Mouse (Mus musculus) MEL (cell line): ENCODE measurements around the gene Gm42688. TPM values are rescaled to one million over a fixed set of nuclear protein-coding genes. Genes with fewer than 3 reads are reported as not detected.
A peak's percentile ranks its signal among the peaks of the same experiment; 100 is the strongest.

Experiments used
- DNase-seq: peaks from one replicate; pipeline ENCODE4 v3.0.0; 2011; ENCODE audit warnings: low read depth, low spot score
- H3K27ac ChIP-seq: 2 replicates; pipeline ENCODE4 v1.5.1; 2012; ENCODE audit warnings: low read depth, mild to moderate bottlenecking, control low read depth, low read length, moderate library complexity; ENCODE audit not compliant: control insufficient read depth
- H3K27me3 ChIP-seq, 2 experiments: fragments of 150-350 bp in 1 of 2; sonication (generic) in 1 of 2; 2 replicates each; pipeline ENCODE4 v1.6.1; 2012; ENCODE audit warnings: low read length in 2 of 2, mild to moderate bottlenecking in 2 of 2, improper control_type of control experiment in 1 of 2, moderate library complexity in 1 of 2; ENCODE audit not compliant: insufficient read depth in 2 of 2, control insufficient read depth in 1 of 2
- H3K36me3 ChIP-seq, 2 experiments: 2 replicates each; pipeline ENCODE4 v1.6.1; 2012 to 2014; ENCODE audit warnings: low read length in 2 of 2, improper control_type of control experiment in 1 of 2, inconsistent platforms in 1 of 2, mild to moderate bottlenecking in 1 of 2; ENCODE audit not compliant: insufficient read depth in 2 of 2, control insufficient read depth in 1 of 2
- H3K4me1 ChIP-seq, 2 experiments: fragments of 150-350 bp in 1 of 2; sonication (generic) in 1 of 2; 2 replicates each; pipeline ENCODE4 v1.6.1; 2012; ENCODE audit warnings: low read length in 2 of 2, improper control_type of control experiment in 1 of 2, mild to moderate bottlenecking in 1 of 2; ENCODE audit not compliant: insufficient read depth in 2 of 2, control insufficient read depth in 1 of 2
- H3K4me3 ChIP-seq, 2 experiments: fragments of 150-350 bp in 1 of 2; sonication (generic) in 1 of 2; 2 replicates each; pipeline ENCODE4 v1.5.1; 2012; ENCODE audit warnings: low read depth in 2 of 2, low read length in 2 of 2, mild to moderate bottlenecking in 2 of 2, moderate library complexity in 2 of 2, control low read depth in 1 of 2, improper control_type of control experiment in 1 of 2; ENCODE audit not compliant: control insufficient read depth in 1 of 2, insufficient read depth in 1 of 2
- H3K79me2 ChIP-seq: 2 replicates; pipeline ENCODE4 v1.6.1; 2012; ENCODE audit warnings: mild to moderate bottlenecking, low read length, moderate library complexity; ENCODE audit not compliant: control insufficient read depth, poor library complexity, insufficient read depth
- H3K9ac ChIP-seq: 2 replicates; pipeline ENCODE4 v1.6.1; 2012; ENCODE audit warnings: low read depth, mild to moderate bottlenecking, control low read depth, low read length, moderate library complexity; ENCODE audit not compliant: control insufficient read depth, poor library complexity, severe bottlenecking
- H3K9me3 ChIP-seq: fragments of 150-350 bp; sonication (generic); replicated peaks from 2 replicates; pipeline ENCODE4 v1.6.1; 2012; ENCODE audit warnings: mild to moderate bottlenecking, low read length, improper control_type of control experiment, moderate library complexity; ENCODE audit not compliant: insufficient read depth
- BHLHE40 ChIP-seq: IDR thresholded peaks from 2 replicates; pipeline ENCODE4 v1.6.1; 2012; ENCODE audit warnings: low read depth, mild to moderate bottlenecking, inconsistent platforms, low read length, improper control_type of control experiment, borderline replicate concordance
- CHD2 ChIP-seq: IDR thresholded peaks from 2 replicates; pipeline ENCODE4 v1.6.1; 2011; ENCODE audit warnings: low read length, improper control_type of control experiment
- CTCF ChIP-seq, 3 experiments: IDR thresholded peaks in 2 of 3; conservative IDR thresholded peaks in 1 of 3; 2 replicates each; pipeline ENCODE4 v1.5.1; 2011 to 2012; ENCODE audit warnings: low read length in 3 of 3, low read depth in 2 of 3, mild to moderate bottlenecking in 2 of 3, improper control_type of control experiment in 1 of 3, inconsistent platforms in 1 of 3, mixed read lengths in 1 of 3, moderate library complexity in 1 of 3; ENCODE audit not compliant: control insufficient read depth in 1 of 3, insufficient read depth in 1 of 3, poor library complexity in 1 of 3, severe bottlenecking in 1 of 3
- E2F4 ChIP-seq: IDR thresholded peaks from 2 replicates; pipeline ENCODE4 v1.6.1; 2011; ENCODE audit warnings: low read depth, low read length, improper control_type of control experiment, borderline replicate concordance
- EP300 ChIP-seq, 2 experiments: IDR thresholded peaks; 2 replicates each; pipeline ENCODE4 v1.6.1; 2011; ENCODE audit warnings: improper control_type of control experiment in 2 of 2, low read length in 2 of 2, low read depth in 1 of 2, mild to moderate bottlenecking in 1 of 2
- GABPA ChIP-seq: IDR thresholded peaks from 2 replicates; pipeline ENCODE4 v1.6.1; 2012; ENCODE audit warnings: low read depth, mild to moderate bottlenecking, inconsistent platforms, low read length, improper control_type of control experiment, moderate library complexity
- GATA1 ChIP-seq: IDR thresholded peaks from 2 replicates; pipeline ENCODE4 v1.6.1; 2011; ENCODE audit warnings: low read depth, low read length, improper control_type of control experiment
- KAT2A ChIP-seq: conservative IDR thresholded peaks from 2 replicates; pipeline ENCODE4 v1.6.1; 2012; ENCODE audit warnings: low read depth, low read length, improper control_type of control experiment, inconsistent platforms
- MAX ChIP-seq: IDR thresholded peaks from 2 replicates; pipeline ENCODE4 v1.6.1; 2011; ENCODE audit warnings: low read length, improper control_type of control experiment
- MAZ ChIP-seq: IDR thresholded peaks from 2 replicates; pipeline ENCODE4 v1.6.1; 2012; ENCODE audit warnings: low read depth, mild to moderate bottlenecking, inconsistent platforms, low read length, improper control_type of control experiment
- MYB ChIP-seq: IDR thresholded peaks from 2 replicates; pipeline ENCODE4 v1.6.1; 2011; ENCODE audit warnings: mild to moderate bottlenecking, low read depth, low read length, improper control_type of control experiment
- MYC ChIP-seq: IDR thresholded peaks from 2 replicates; pipeline ENCODE4 v1.6.1; 2011; ENCODE audit warnings: low read depth, mild to moderate bottlenecking, low read length, improper control_type of control experiment, moderate library complexity
- NELFE ChIP-seq: IDR thresholded peaks from 2 replicates; pipeline ENCODE4 v1.6.1; 2011; ENCODE audit warnings: low read depth, low read length, improper control_type of control experiment
- NRF1 ChIP-seq: IDR thresholded peaks from 2 replicates; pipeline ENCODE4 v1.6.1; 2014; ENCODE audit warnings: low read depth, mild to moderate bottlenecking, inconsistent platforms, low read length, improper control_type of control experiment, moderate library complexity; ENCODE audit not compliant: poor library complexity, insufficient read depth, severe bottlenecking
- POLR2AphosphoS5 ChIP-seq: IDR thresholded peaks from 2 replicates; pipeline ENCODE4 v1.6.1; 2012; ENCODE audit warnings: low read depth, borderline replicate concordance, mild to moderate bottlenecking, inconsistent platforms, low read length, moderate library complexity, mixed read lengths
- RAD21 ChIP-seq: IDR thresholded peaks from 2 replicates; pipeline ENCODE4 v1.6.1; 2011; ENCODE audit warnings: mild to moderate bottlenecking, low read depth, low read length, improper control_type of control experiment
- TAL1 ChIP-seq: IDR thresholded peaks from 2 replicates; pipeline ENCODE4 v1.6.1; 2012; ENCODE audit warnings: mild to moderate bottlenecking, inconsistent platforms, low read length, moderate library complexity, mixed read lengths
- UBTF ChIP-seq: IDR thresholded peaks from 2 replicates; pipeline ENCODE4 v1.6.1; 2012; ENCODE audit warnings: low read depth, mild to moderate bottlenecking, inconsistent platforms, low read length, improper control_type of control experiment, moderate library complexity, borderline replicate concordance; ENCODE audit not compliant: insufficient read depth
- USF1 ChIP-seq: IDR thresholded peaks from 2 replicates; pipeline ENCODE4 v1.6.1; 2014; ENCODE audit warnings: low read depth, mild to moderate bottlenecking, inconsistent platforms, low read length, improper control_type of control experiment, moderate library complexity
- ZKSCAN1 ChIP-seq: IDR thresholded peaks from 2 replicates; pipeline ENCODE4 v1.6.1; 2012; ENCODE audit warnings: low read depth, mild to moderate bottlenecking, inconsistent platforms, low read length, improper control_type of control experiment, moderate library complexity
- ZNF384 ChIP-seq: IDR thresholded peaks from 2 replicates; pipeline ENCODE4 v1.6.1; 2012; ENCODE audit warnings: low read depth, mild to moderate bottlenecking, inconsistent platforms, low read length, improper control_type of control experiment
- polyA plus RNA-seq, 2 experiments: library from polyadenylated mRNA; stranded (reverse) in 1 of 2; unstranded in 1 of 2; fragments of >175 nt in 1 of 2; fragments of >200 nt in 1 of 2; gene quantifications; 2 replicates each; pipeline versions ENCODE4 v1.2.1 to v1.2.4; 2012; ENCODE audit warnings: low replicate concordance in 2 of 2, low read depth in 1 of 2; ENCODE audit not compliant: insufficient read length in 2 of 2, insufficient read depth in 1 of 2, missing spikeins in 1 of 2
- total RNA-seq: library from RNA; depleted of rRNA; stranded (reverse); fragments of 300-350 nt; gene quantifications from 2 replicates; pipeline ENCODE4 v1.2.3, GENCODE M21; 2012

Gm42688 gene
- total and polyA plus RNA-seq, 3 experiments: 2.5 to 4.8 TPM; not detected in 1

GRCm38 (mm10) chr6:83131469-83132034 is 30.1 kb downstream of the Gm42688 start:
- no peak for DNase-seq
- Histone ChIP-seq H3K4me3 (no peak overlapping the region), H3K9ac (no peak overlapping the region), H3K27me3 (no peaks in the 10 kb centered on the region), H3K79me2 (no peaks in the 10 kb centered on the region), H3K9me3 (no peaks in the 10 kb centered on the region), H3K4me1 (peaks cover 0 to 13% of the 10 kb centered on the region in 2 experiments; a peak in 3 of 4 replicates), H3K27ac (no peak overlapping the region), H3K36me3 (no peaks in the 10 kb centered on the region; a peak in 1 of 4 replicates)
- no peak for TF ChIP-seq CHD2

GRCm38 (mm10) chr6:83132176-83132919 is 30.9 kb downstream of the Gm42688 start:
- no peak overlapping the region for H3K9ac ChIP-seq
- peaks cover 0 to 14% of the 10 kb centered on the region in 2 experiments; a peak in 3 of 4 replicates for H3K4me1 ChIP-seq
- no peaks in the 10 kb centered on the region for H3K9me3 ChIP-seq
- DNase-seq: no peak
- no peak overlapping the region for H3K4me3 ChIP-seq
- no peak overlapping the region for H3K27ac ChIP-seq
- peaks cover 6% of the 10 kb centered on the region; the same call in 1 of the 2 replicates for H3K79me2 ChIP-seq
- H3K36me3 ChIP-seq: no peaks in the 10 kb centered on the region; a peak in 1 of 4 replicates
- no peaks in the 10 kb centered on the region for H3K27me3 ChIP-seq
- TF ChIP-seq USF1: 0 out of 2 replicates have a peak, but pooled peaks have one; percentile 30
- no peak for TF ChIP-seq MYB
- peak; percentile 57 for TF ChIP-seq ZNF384

- no peak for DNase-seq
- H3K4me1 ChIP-seq: peaks cover 0 to 18% of the 10 kb centered on the region in 2 experiments; a peak in 3 of 4 replicates
- TF ChIP-seq GATA1: no peak
- no peak for TF ChIP-seq EP300 (IDR thresholded peaks at IDR 0.05; ENCODE audit: low read depth in 1 of 2, low read length in 2 of 2)
- no peak for TF ChIP-seq TAL1
- TF ChIP-seq UBTF: no peak
- no peak for TF ChIP-seq ZKSCAN1
- TF ChIP-seq GABPA: no peak
- TF ChIP-seq E2F4: no peak
- TF ChIP-seq CTCF (IDR thresholded peaks at IDR 0.05 in 2 of 3, conservative IDR thresholded peaks at IDR 0.05 in 1 of 3; ENCODE audit: control insufficient read depth in 1 of 3, insufficient read depth in 1 of 3, low read depth in 2 of 3, low read length in 3 of 3, poor library complexity in 1 of 3, severe bottlenecking in 1 of 3): no peak
- no peak for TF ChIP-seq NELFE
- TF ChIP-seq MYC: no peak
- TF ChIP-seq KAT2A: no peak
- TF ChIP-seq BHLHE40: no peak
- no peak for TF ChIP-seq ZNF384
- TF ChIP-seq MAX: no peak
- no peak for TF ChIP-seq RAD21
- no peak for TF ChIP-seq CHD2
- TF ChIP-seq POLR2AphosphoS5: no peak
- no peak for TF ChIP-seq MAZ
- no peak for TF ChIP-seq NRF1
- peaks cover 6% of the 10 kb centered on the region; the same call in 1 of the 2 replicates for H3K79me2 ChIP-seq
- H3K27me3 ChIP-seq: no peaks in the 10 kb centered on the region
- H3K9me3 ChIP-seq: no peaks in the 10 kb centered on the region
- H3K4me3 ChIP-seq: no peak overlapping the region
- H3K9ac ChIP-seq: no peak overlapping the region
- H3K27ac ChIP-seq: no peak overlapping the region
- no peaks in the 10 kb centered on the region; a peak in 1 of 4 replicates for H3K36me3 ChIP-seq
These were observed 32.8 kb downstream of the Gm42688 start for GRCm38 (mm10) chr6:83134226-83134625.
